In genomic region chr14:121318382-121318781, GRCm38 (mm10) we compare ENCODE assay signal across 26 mouse cellular contexts.
DNase-seq lines count a peak whose midpoint lies in the region; ATAC-seq lines count a peak whose summit lies in the region.
"Had no signal": no experiment of that assay in that cellular context is flagged by ENCODE, and none has a peak within 500 bp of the region (broad histone marks: within the 10 kb centered on the region; RNA-seq: fewer than 3 reads in every experiment).

No protein-coding gene starts in this region.

- ATAC-seq in heart, embryonic 13.5 days (ENCODE audit: extremely low read depth, insufficient number of reproducible peaks, low FRiP score, low TSS enrichment), result no peak
- peak; percentile 74 for ATAC-seq in megakaryocyte progenitor cell, adult 5-6 weeks (replicated peaks; ENCODE audit: poor library complexity)
- no peak for ATAC-seq in midbrain, embryonic 16.5 days
- ATAC-seq: CD4-positive, CD25-positive, alpha-beta regulatory T cell, adult 4 months; hindbrain, embryonic 16.5 days; intestine, postnatal 0 days had no signal

- H3K4me3 ChIP-seq in heart, embryonic 13.5 days, result no peak overlapping the region
- H3K4me3 ChIP-seq in midbrain, embryonic 16.5 days (ENCODE audit: low read depth, low read length), result no peak overlapping the region
- H3K4me3 ChIP-seq: embryonic facial prominence, embryonic 13.5 days; erythroblast, embryonic 14.5 days; forebrain, embryonic 12.5 days; heart, adult 2 months; liver, embryonic 13.5 days had no signal

- H3K9ac ChIP-seq in heart, embryonic 13.5 days, result peak overlapping the region; percentile 44; the same call in 1 of the 2 replicates
- H3K9ac ChIP-seq in midbrain, embryonic 16.5 days (ENCODE audit: low read depth, low read length), result no peak overlapping the region
- H3K9ac ChIP-seq: embryonic facial prominence, embryonic 13.5 days; forebrain, embryonic 12.5 days; liver, embryonic 13.5 days had no signal

- H3K4me2 ChIP-seq in heart, embryonic 13.5 days, result no peak overlapping the region
- H3K4me2 ChIP-seq in midbrain, embryonic 16.5 days (ENCODE audit: low read length), result no peak overlapping the region
- H3K4me2 ChIP-seq: embryonic facial prominence, embryonic 13.5 days; forebrain, embryonic 12.5 days; liver, embryonic 13.5 days; midbrain, embryonic 11.5 days had no signal

- H3K9me3 ChIP-seq in heart, embryonic 13.5 days, result no peaks in the 10 kb centered on the region
- H3K9me3 ChIP-seq in midbrain, embryonic 16.5 days (replicated peaks; ENCODE audit: control insufficient read depth, low read length, poor library complexity, severe bottlenecking), result no peaks in the 10 kb centered on the region; the same call in 1 of the 2 replicates
- H3K9me3 ChIP-seq: embryonic facial prominence, embryonic 13.5 days; forebrain, embryonic 12.5 days; liver, embryonic 13.5 days had no signal

- no peaks in the 10 kb centered on the region for H3K27me3 ChIP-seq in heart, embryonic 13.5 days (replicated peaks)
- no peaks in the 10 kb centered on the region for H3K27me3 ChIP-seq in midbrain, embryonic 16.5 days (ENCODE audit: control insufficient read depth, insufficient read depth, low read depth, low read length)
- H3K27me3 ChIP-seq: embryonic facial prominence, embryonic 13.5 days; forebrain, embryonic 12.5 days; liver, embryonic 13.5 days had no signal

- no peak for DNase-seq in heart, postnatal 4 days
- DNase-seq in lung, postnatal 36 days, result peak; percentile 27
- DNase-seq in lung, postnatal 4 days, result no peak
- DNase-seq in right cerebral cortex, adult 18-20 months, result no peak
- no peak for DNase-seq in kidney, postnatal 25 days
- DNase-seq: adrenal gland, adult 2 months; cerebellum, adult 18-20 months; cerebellum, postnatal 14 days; gastrocnemius, postnatal 10 days; heart, adult 2 months; heart, postnatal 36 days; kidney, postnatal 36 days; liver, embryonic 13.5 days; lung, adult 2 months; lung, postnatal 14 days; thymus, postnatal 25 days had no signal

- peaks cover 76% of the 10 kb centered on the region for H3K4me1 ChIP-seq in heart, embryonic 13.5 days
- no peaks in the 10 kb centered on the region for H3K4me1 ChIP-seq in midbrain, embryonic 16.5 days (ENCODE audit: control insufficient read depth, insufficient read depth, low read length)

- no peaks in the 10 kb centered on the region for H3K36me3 ChIP-seq in heart, embryonic 13.5 days
- H3K36me3 ChIP-seq in midbrain, embryonic 16.5 days (ENCODE audit: control insufficient read depth, insufficient read depth, low read length), result no peaks in the 10 kb centered on the region
- H3K36me3 ChIP-seq: embryonic facial prominence, embryonic 13.5 days; liver, embryonic 13.5 days had no signal

- peak overlapping the region; percentile 24 for H3K27ac ChIP-seq in heart, embryonic 13.5 days (replicated peaks)
- H3K27ac ChIP-seq in midbrain, embryonic 16.5 days (ENCODE audit: low read length), result no peak overlapping the region
- H3K27ac ChIP-seq: embryonic facial prominence, embryonic 13.5 days; forebrain, embryonic 12.5 days; heart, adult 2 months; liver, embryonic 13.5 days had no signal

- WGBS in heart, embryonic 13.5 days, result 50% methylated on average over 5 of the region's 5 CpGs
- WGBS in midbrain, embryonic 16.5 days, result 90% methylated on average over 5 of the region's 5 CpGs
